Mouse (Mus musculus) left cerebral cortex, postnatal 14 days (tissue): ENCODE measurements around the gene Ripk3. TPM values are rescaled to one million over a fixed set of nuclear protein-coding genes. Genes with fewer than 3 reads are reported as not detected.
"Not testable (repeated sequence)": the region's sequence is repeated elsewhere in the genome, so short reads cannot be mapped to it uniquely, and the experiment has no call there.

ENCODE experiments used
- DNase-seq, 2 experiments: peaks; one replicate each; pipeline ENCODE4 v3.0.0; 2021 to 2022; ENCODE audit warnings: low spot score in 2 of 2, mixed read lengths in 1 of 2
- intact Hi-C: fragments of 180-260 bp; cut with DNase I; formaldehyde crosslinking; loops from one replicate; pipeline ENCODE4 v1.15.1; 2025
- total RNA-seq, 2 experiments: library from RNA; stranded (reverse); gene quantifications; 2 replicates each; pipeline ENCODE4 v1.2.3; 2021

The Ripk3 gene
- total RNA-seq, 2 experiments from 2014 or later = 0.83 to 1.0 TPM

DNA sequence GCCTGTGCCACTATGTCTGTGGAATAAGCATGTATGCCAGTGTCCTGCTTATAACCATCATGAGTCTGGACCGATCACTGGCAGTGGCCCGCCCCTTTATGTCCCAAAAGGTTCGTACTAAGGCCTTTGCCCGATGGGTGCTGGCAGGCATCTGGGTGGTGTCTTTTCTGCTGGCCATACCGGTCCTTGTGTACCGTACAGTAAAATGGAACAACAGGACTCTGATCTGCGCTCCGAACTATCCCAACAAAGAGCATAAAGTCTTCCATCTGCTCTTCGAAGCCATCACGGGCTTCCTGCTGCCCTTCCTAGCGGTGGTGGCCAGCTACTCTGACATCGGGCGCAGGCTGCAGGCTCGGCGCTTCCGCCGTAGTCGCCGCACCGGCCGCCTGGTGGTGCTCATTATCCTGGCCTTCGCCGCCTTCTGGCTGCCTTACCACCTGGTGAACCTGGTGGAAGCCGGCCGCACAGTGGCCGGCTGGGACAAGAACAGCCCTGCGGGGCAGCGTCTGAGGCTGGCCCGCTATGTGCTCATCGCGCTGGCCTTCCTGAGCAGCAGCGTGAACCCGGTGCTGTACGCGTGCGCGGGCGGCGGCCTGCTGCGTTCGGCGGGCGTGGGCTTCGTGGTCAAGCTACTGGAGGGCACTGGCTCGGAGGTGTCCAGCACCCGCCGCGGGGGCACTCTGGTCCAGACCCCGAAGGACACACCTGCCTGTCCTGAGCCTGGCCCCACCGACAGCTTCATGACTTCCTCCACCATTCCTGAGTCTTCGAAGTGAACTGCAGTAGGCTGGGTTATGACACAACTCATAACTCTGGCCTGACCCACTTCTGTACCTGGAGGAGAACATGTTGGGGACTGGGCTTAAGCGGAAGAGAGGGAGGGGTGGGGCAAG is 20.9 kb downstream of the Ripk3 start:
- intact Hi-C loops = loop anchor here (5.0 kb wide), 1 partner anchor 150 kb away; no protein-coding TSS in a partner anchor
- peak in 1 of 2 experiments; percentile 33 for DNase-seq

DNA sequence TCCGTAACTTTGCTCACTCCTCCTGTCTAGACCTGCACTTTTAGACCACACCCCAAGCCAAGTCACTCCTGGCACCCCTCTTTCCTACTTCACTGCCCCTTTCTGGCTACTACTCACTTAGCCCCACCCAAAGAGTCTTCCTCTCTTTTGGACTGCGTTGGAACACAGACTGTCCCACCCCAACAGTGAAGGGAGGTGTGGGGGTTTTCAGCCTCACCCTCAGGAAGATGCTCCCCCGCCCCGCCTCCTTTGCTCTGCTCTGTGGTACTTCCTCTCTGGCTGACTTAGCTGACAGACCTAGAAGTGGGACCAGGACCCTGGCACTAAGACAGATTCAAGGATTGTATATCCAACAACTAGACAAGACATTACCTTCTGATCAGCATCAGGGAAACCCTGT is 23.0 kb downstream of the Ripk3 start, which contains the start of gene Ltb4r1:
TSS of gene Ltb4r1 (plus strand) at position 267 of the 400 bp plus-strand sequence.
- intact Hi-C loops = loop anchor here (5.0 kb wide), 1 partner anchor 152 kb away; no protein-coding TSS in a partner anchor

DNA sequence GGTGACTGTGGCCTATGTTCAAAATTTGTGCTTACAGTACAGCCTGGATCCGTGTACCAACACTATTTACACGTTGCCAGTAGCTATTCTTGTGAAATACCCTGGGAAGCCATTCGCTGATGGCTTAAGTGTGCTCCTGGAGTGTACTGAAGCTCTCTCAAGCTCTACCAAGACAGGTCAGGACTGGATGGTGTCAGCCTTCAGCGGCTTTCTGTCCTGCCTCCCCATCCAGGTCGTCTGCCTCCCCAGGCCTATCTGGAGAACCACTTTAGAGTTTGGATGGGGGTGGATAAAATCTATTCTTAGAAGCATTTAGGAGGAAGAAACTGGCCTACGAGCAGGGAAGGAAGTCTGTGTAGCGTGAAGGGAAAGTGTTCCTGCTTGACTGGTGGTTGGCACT is 25.5 kb downstream of the Ripk3 start:
- DNase-seq = no peak
- intact Hi-C loops = no loop called here

More for the DNA sequence above, 23.0 kb downstream of the Ripk3 start, which contains the start of gene Ltb4r1:
- no peak for DNase-seq

- DNase-seq = peak; percentile 42 to 60
- intact Hi-C loops = no loop called here
These were observed 26.5 kb downstream of the Ripk3 start for GRCm38 (mm10) chr14:55762001-55762821.

DNA sequence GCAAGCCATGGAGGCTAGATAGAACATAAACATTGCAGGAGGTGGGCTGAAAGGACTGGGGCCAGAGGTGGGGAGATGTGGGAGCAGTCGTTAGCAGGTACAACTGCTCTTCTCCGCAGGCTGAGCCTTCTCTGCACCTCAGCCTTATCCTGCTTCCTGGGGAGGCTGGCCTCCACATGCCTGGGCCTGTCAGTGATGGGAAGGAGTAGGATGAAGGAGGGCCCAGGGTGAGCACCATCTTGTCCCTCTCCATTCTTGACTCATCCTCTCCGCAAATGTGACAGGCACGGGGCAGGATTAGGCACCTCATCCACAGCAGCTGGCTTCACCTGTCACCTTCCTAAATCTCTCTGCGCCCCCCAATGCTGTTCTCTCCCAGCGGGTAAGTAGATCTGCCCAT is 27.5 kb downstream of the Ripk3 start, which contains the start of gene Ltb4r2:
TSS of gene Ltb4r2 (plus strand) at position 266 of the 400 bp plus-strand sequence.
- intact Hi-C loops = no loop called here
- DNase-seq = no peak

GRCm38 (mm10) chr14:55760156-55760555 is 28.5 kb downstream of the Ripk3 start:
- DNase-seq = peak; percentile 90 to 91
- intact Hi-C loops = not testable (repeated sequence)

- intact Hi-C loops = no loop called here
- DNase-seq = peak; percentile 55 to 61
These were observed 30.3 kb downstream of the Ripk3 start, which contains the start of gene Cideb for GRCm38 (mm10) chr14:55758363-55758784. TSS of gene Cideb (minus strand) at chr14:55758458.

DNA sequence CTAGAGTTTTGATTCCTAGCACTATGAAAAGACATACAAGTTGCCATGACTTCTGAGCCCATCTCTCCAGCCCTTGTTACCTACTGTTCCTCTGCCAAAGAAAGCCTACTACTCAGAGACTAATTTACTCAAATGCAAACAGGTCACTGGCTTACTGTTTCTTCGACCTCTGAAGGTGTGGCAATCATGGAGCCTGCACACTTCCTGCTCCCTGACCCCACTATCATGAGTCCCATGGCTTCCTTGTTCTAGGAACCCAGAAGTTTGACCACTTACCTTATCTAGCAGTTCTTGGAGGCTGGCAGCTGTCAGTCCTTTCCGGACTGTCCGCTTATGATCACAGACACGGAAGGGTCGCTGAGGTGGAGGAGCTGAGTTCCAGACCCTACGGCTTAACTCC is 31.1 kb downstream of the Ripk3 start:
- no peak for DNase-seq
- intact Hi-C loops = no loop called here

DNA sequence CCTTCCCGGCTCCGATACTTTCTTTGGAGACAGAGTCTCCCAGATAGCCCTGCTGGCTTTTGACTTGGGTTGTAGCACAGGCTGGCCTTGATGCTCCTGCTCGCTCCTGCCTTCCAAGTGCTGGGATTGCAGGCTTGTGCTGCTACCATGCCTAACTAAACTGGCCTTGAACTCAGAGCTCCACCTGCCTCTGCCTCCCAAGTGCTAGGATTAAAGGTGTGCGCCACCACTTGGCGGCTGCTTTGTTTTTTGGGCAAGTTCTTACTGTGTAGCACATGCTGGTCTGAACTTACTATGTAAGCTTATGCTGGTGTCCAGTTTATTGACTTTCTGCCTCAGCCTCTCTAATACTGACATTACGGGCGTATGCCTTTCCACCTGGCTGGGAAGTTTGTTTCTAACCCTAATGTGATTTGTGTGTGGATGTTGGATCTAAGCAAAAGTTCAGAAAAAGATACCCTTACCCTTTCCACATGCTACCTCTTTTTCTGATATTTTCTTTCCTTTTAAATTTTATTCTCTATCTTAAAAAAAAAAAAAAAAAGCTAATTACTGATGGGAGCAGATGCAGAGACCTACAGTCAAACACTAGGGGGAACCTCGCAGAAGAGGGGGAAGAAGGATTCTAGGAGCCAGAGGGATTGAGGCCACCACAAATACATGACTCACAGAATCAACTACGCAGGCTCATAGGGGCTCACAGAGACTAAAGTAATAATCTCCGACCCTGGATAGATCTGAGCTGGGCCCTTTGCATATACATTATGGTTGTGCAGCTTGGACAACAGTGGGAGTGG is 41.4 kb downstream of the Ripk3 start:
- DNase-seq = no peak
- intact Hi-C loops = no loop called here

DNA sequence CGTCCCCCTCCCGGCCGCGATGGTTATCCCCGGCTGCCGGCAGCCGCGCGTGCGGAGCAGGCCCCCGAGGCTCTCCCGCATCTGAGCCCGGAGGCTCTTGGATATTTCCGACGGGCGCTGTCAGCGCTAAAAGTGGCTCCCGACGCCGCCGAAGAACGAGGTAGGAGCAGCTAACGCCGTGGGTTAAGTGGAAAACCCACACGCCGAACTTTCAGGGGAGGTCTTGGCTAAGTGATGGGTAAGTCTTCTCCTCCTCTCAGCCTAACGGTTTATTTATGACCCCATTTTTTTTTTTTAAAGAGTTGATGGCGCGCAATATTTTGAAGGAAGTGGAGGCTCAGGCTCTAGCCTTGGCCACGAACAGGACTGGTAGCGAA is 42.8 kb downstream of the Ripk3 start:
- intact Hi-C loops = no loop called here
- DNase-seq = no peak

GRCm38 (mm10) chr14:55745180-55745860 is 43.3 kb downstream of the Ripk3 start, which contains the start of the genes Dhrs1 and Nop9:
TSS of gene Dhrs1 (minus strand) at chr14:55745690.
TSS of gene Nop9 (plus strand) at chr14:55745693.
- peak; percentile 61 to 84 for DNase-seq
- intact Hi-C loops = no loop called here

DNA sequence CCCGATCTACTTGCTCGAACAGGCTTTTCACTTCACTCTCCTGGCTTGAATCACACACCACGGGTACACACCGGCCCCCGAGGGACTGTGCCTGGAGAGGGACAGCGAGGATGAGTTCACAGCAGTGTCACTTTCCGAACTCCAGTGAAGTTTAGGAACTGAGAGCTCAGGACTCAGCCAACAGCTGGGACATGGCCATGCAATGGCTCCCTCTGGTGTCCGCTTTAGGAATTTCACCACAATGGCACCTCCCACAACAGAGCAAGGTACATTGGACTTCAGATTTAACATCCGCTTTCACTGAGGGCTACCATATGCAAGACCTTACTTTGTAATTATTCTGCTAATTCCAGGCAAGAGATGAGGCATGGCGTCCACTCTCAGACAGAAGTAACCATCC is 45.0 kb downstream of the Ripk3 start:
- intact Hi-C loops = loop anchor here (1.0 kb wide), 1 partner anchor 61 kb away; no protein-coding TSS in a partner anchor
- peak; percentile 86 to 93 for DNase-seq

GRCm38 (mm10) chr14:55737086-55737687 is 51.5 kb downstream of the Ripk3 start:
- DNase-seq = no peak

DNA sequence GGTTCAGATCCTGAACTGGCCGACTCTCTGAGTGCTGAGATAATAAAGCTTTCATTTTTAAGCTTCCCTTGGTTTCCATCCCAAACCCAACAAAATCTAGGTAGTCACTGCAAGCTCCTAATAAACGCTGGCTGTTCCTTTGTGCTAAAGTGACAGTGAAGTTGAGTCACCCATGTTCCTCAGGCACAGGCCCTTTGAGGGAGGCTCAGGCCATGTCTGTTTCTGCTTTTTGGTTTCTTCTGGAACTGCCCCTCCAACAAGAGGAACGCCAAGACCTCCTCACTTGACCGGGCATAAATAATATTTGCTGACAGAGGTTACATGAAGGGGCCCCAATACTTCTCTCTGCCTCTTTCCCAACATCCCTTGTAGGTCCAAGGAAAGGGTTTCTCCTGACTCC is 52.9 kb downstream of the Ripk3 start:
- DNase-seq = no peak
- intact Hi-C loops = no loop called here

More at GRCm38 (mm10) chr14:55737086-55737687, 51.5 kb downstream of the Ripk3 start:
- intact Hi-C loops = no loop called here

DNA sequence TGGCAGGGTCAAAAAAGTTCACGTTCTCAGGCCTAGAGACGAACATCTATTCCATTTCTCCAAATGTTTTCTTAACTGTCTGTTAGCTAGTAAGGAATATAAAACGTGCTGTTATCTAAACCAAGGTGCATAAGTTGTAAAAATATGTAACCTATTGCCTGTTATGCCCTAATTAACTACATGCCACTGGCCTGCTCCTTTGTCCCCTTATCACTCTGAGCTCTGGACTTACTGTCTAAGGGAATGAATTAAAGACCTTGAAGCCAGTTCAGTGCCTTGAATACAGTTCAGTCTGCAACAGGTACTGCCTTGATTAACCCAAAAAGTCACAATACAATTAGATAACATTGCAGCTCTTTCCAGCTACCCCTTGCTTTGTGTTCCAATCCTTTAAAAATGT is 53.3 kb downstream of the Ripk3 start:
- intact Hi-C loops = no loop called here
- no peak for DNase-seq
